Mouse (Mus musculus): Measurements from ENCODE around the gene Sprr2e.

GRCm38 (mm10) chr3:92364887-92365286 lies 12.9 kb downstream of the Sprr2e start, which contains the start of gene Sprr2f:
- TF ChIP-seq CTCF (IDR thresholded peaks at IDR 0.05; ENCODE audit: control insufficient read depth, insufficient read depth, low read length): no peak
- no peak for TF ChIP-seq POLR2A (IDR thresholded peaks at IDR 0.05; ENCODE audit: borderline replicate concordance, control insufficient read depth, low read depth, low read length)
